Mouse (Mus musculus) forebrain, embryonic 15.5 days (tissue): Measurements from ENCODE around the gene Prkcq. TPM values are rescaled to one million over a fixed set of nuclear protein-coding genes. Genes with fewer than 3 reads are reported as not detected.
"Not testable (repeated sequence)": the region's sequence is repeated elsewhere in the genome, so short reads cannot be mapped to it uniquely, and the experiment has no call there.

Experiments used
- ATAC-seq: fragments of 200-750 bp; cut with Nextera tagmentation; replicated peaks from 2 replicates; pipeline ENCODE4 v1.8.0; 2017; ENCODE audit warnings: mild to moderate bottlenecking, moderate TSS enrichment, moderate library complexity
- H3K27ac ChIP-seq: fragments of 300-500 bp; sonication (generic); replicated peaks from 2 replicates; pipeline ENCODE4 v1.5.1; 2015; ENCODE audit warnings: mild to moderate bottlenecking, inconsistent platforms
- H3K27me3 ChIP-seq: fragments of 300-500 bp; sonication (generic); 2 replicates; pipeline ENCODE4 v1.6.1; 2015; ENCODE audit warnings: inconsistent platforms
- H3K36me3 ChIP-seq: fragments of 300-500 bp; sonication (generic); 2 replicates; pipeline ENCODE4 v1.6.1; 2015; ENCODE audit warnings: mild to moderate bottlenecking, inconsistent platforms
- H3K4me1 ChIP-seq: fragments of 300-500 bp; sonication (generic); 2 replicates; pipeline ENCODE4 v1.6.1; 2015; ENCODE audit warnings: inconsistent platforms
- H3K4me2 ChIP-seq: fragments of 300-500 bp; sonication (generic); replicated peaks from 2 replicates; pipeline ENCODE4 v1.6.1; 2015; ENCODE audit warnings: mild to moderate bottlenecking, inconsistent platforms
- H3K4me3 ChIP-seq: fragments of 300-500 bp; sonication (generic); 2 replicates; pipeline ENCODE4 v1.5.1; 2015; ENCODE audit warnings: mild to moderate bottlenecking, inconsistent platforms
- H3K9ac ChIP-seq: fragments of 300-500 bp; sonication (generic); replicated peaks from 2 replicates; pipeline ENCODE4 v1.6.1; 2015; ENCODE audit warnings: mild to moderate bottlenecking, inconsistent platforms
- H3K9me3 ChIP-seq: fragments of 300-500 bp; sonication (generic); 2 replicates; pipeline ENCODE4 v1.6.1; 2016; ENCODE audit warnings: inconsistent platforms
- WGBS: fragments of 180-500 bp; shearing (Covaris S2); methylation state at CpG from one replicate; pipeline ENCODE4 v1.1.7; 2015; ENCODE audit warnings: mixed read lengths; 5-methylcytosine and 5-hydroxymethylcytosine counted together
- polyA plus RNA-seq: library from polyadenylated mRNA; unstranded; fragments of >200 nt; fragmentation: Nextera tagmentation; extraction: Ambion mirVana; gene quantifications from 2 replicates; pipeline ENCODE4 v1.2.1, GENCODE M21; 2015

Prkcq gene
- polyA plus RNA-seq, 1 experiment from 2014 or later = 3.5 TPM

GRCm38 (mm10) chr2:11322396-11322795 lies 150.5 kb downstream of the Prkcq start:
- Histone ChIP-seq H3K4me2 (no peak overlapping the region), H3K27ac (no peak overlapping the region), H3K9me3 (no peaks in the 10 kb centered on the region), H3K9ac (no peak overlapping the region), H3K36me3 (no peaks in the 10 kb centered on the region), H3K4me1 (no peaks in the 10 kb centered on the region), H3K27me3 (no peaks in the 10 kb centered on the region), H3K4me3 (no peak overlapping the region)
- ATAC-seq = no peak
- WGBS = 56% methylated on average over 3 of the region's 3 CpGs

GRCm38 (mm10) chr2:11327280-11327679 lies 155.4 kb downstream of the Prkcq start:
- Histone ChIP-seq H3K4me1 (no peaks in the 10 kb centered on the region), H3K36me3 (no peaks in the 10 kb centered on the region), H3K9me3 (no peaks in the 10 kb centered on the region), H3K4me2 (no peak overlapping the region), H3K27me3 (no peaks in the 10 kb centered on the region), H3K27ac (no peak overlapping the region), H3K4me3 (no peak overlapping the region), H3K9ac (no peak overlapping the region)
- ATAC-seq = no peak
- whole genome bisulfite sequencing = 47% methylated on average over 7 of the region's 7 CpGs

- no peak overlapping the region for H3K4me3 ChIP-seq
- peaks cover 3% of the 10 kb centered on the region for H3K4me1 ChIP-seq
- no peak overlapping the region for H3K27ac ChIP-seq
- H3K36me3 ChIP-seq = no peaks in the 10 kb centered on the region
- 70% methylated on average over 10 of the region's 10 CpGs for WGBS
- ATAC-seq = no peak
- H3K27me3 ChIP-seq = no peaks in the 10 kb centered on the region
- H3K9ac ChIP-seq = no peak overlapping the region
- no peaks in the 10 kb centered on the region for H3K9me3 ChIP-seq
- no peak overlapping the region for H3K4me2 ChIP-seq
Observed at GRCm38 (mm10) chr2:11329407-11330224, 157.7 kb downstream of the Prkcq start.

GRCm38 (mm10) chr2:11331528-11332446 lies 159.9 kb downstream of the Prkcq start:
- peaks cover 3% of the 10 kb centered on the region for H3K4me1 ChIP-seq
- H3K4me2 ChIP-seq = no peak overlapping the region
- 29% methylated on average over 11 of the region's 11 CpGs for WGBS
- no peaks in the 10 kb centered on the region for H3K9me3 ChIP-seq
- no peaks in the 10 kb centered on the region for H3K36me3 ChIP-seq
- peak; percentile 88 for ATAC-seq
- H3K9ac ChIP-seq = no peak overlapping the region
- H3K27me3 ChIP-seq = no peaks in the 10 kb centered on the region
- no peak overlapping the region for H3K4me3 ChIP-seq
- no peak overlapping the region for H3K27ac ChIP-seq

- Histone ChIP-seq H3K4me1 (peaks cover 3% of the 10 kb centered on the region), H3K9me3 (no peaks in the 10 kb centered on the region), H3K4me3 (no peak overlapping the region), H3K4me2 (no peak overlapping the region), H3K36me3 (no peaks in the 10 kb centered on the region), H3K27ac (no peak overlapping the region), H3K9ac (no peak overlapping the region), H3K27me3 (no peaks in the 10 kb centered on the region)
- ATAC-seq = no peak
- WGBS = 80% methylated on average over 4 of the region's 4 CpGs
Observed at GRCm38 (mm10) chr2:11332469-11332868, 160.6 kb downstream of the Prkcq start.

GRCm38 (mm10) chr2:11333301-11334017 lies 161.6 kb downstream of the Prkcq start:
- 46% methylated on average over 14 of the region's 14 CpGs for WGBS
- Histone ChIP-seq H3K9ac (no peak overlapping the region), H3K9me3 (no peaks in the 10 kb centered on the region), H3K27me3 (no peaks in the 10 kb centered on the region), H3K4me1 (peaks cover 3% of the 10 kb centered on the region), H3K4me2 (no peak overlapping the region), H3K4me3 (no peak overlapping the region), H3K36me3 (no peaks in the 10 kb centered on the region), H3K27ac (no peak overlapping the region)
- peak; percentile 59 for ATAC-seq

GRCm38 (mm10) chr2:11336320-11336719 lies 164.4 kb downstream of the Prkcq start:
- no peak overlapping the region for H3K4me3 ChIP-seq
- WGBS = 62% methylated on average over 8 of the region's 8 CpGs
- no peaks in the 10 kb centered on the region for H3K36me3 ChIP-seq
- no peak for ATAC-seq
- H3K9ac ChIP-seq = no peak overlapping the region
- peaks cover 3% of the 10 kb centered on the region for H3K4me1 ChIP-seq
- no peak overlapping the region for H3K4me2 ChIP-seq
- no peaks in the 10 kb centered on the region for H3K27me3 ChIP-seq
- H3K27ac ChIP-seq = no peak overlapping the region
- no peaks in the 10 kb centered on the region for H3K9me3 ChIP-seq

- no peak overlapping the region for H3K4me2 ChIP-seq
- WGBS = 78% methylated on average over 14 of the region's 14 CpGs
- H3K27me3 ChIP-seq = no peaks in the 10 kb centered on the region
- H3K36me3 ChIP-seq = no peaks in the 10 kb centered on the region
- no peak overlapping the region for H3K27ac ChIP-seq
- H3K4me1 ChIP-seq = no peaks in the 10 kb centered on the region
- ATAC-seq = peak; percentile 60
- no peak overlapping the region for H3K9ac ChIP-seq
- no peak overlapping the region for H3K4me3 ChIP-seq
- no peaks in the 10 kb centered on the region for H3K9me3 ChIP-seq
Observed at GRCm38 (mm10) chr2:11338931-11339839, 167.3 kb downstream of the Prkcq start.

GRCm38 (mm10) chr2:11344691-11345090 lies 172.8 kb downstream of the Prkcq start:
- H3K4me2 ChIP-seq = no peak overlapping the region
- ATAC-seq = no peak
- 75% methylated on average over 3 of the region's 3 CpGs for WGBS
- H3K27ac ChIP-seq = no peak overlapping the region
- no peaks in the 10 kb centered on the region for H3K36me3 ChIP-seq
- no peak overlapping the region for H3K9ac ChIP-seq
- no peaks in the 10 kb centered on the region for H3K9me3 ChIP-seq
- no peak overlapping the region for H3K4me3 ChIP-seq
- H3K27me3 ChIP-seq = no peaks in the 10 kb centered on the region
- no peaks in the 10 kb centered on the region for H3K4me1 ChIP-seq

GRCm38 (mm10) chr2:11346419-11346818 lies 174.5 kb downstream of the Prkcq start:
- not testable (repeated sequence) for H3K9me3 ChIP-seq, H3K27me3 ChIP-seq, H3K36me3 ChIP-seq, H3K4me2 ChIP-seq, H3K4me1 ChIP-seq, ATAC-seq, H3K9ac ChIP-seq, H3K27ac ChIP-seq, H3K4me3 ChIP-seq
- 86% methylated on average over 6 of the region's 6 CpGs for WGBS

GRCm38 (mm10) chr2:11347791-11348190 lies 175.9 kb downstream of the Prkcq start:
- no peaks in the 10 kb centered on the region for H3K9me3 ChIP-seq
- H3K27ac ChIP-seq = no peak overlapping the region
- ATAC-seq = no peak
- WGBS = 88% methylated on average over 3 of the region's 3 CpGs
- no peak overlapping the region for H3K4me2 ChIP-seq
- no peaks in the 10 kb centered on the region for H3K27me3 ChIP-seq
- no peak overlapping the region for H3K9ac ChIP-seq
- no peak overlapping the region for H3K4me3 ChIP-seq
- H3K4me1 ChIP-seq = no peaks in the 10 kb centered on the region
- no peaks in the 10 kb centered on the region for H3K36me3 ChIP-seq
